Mouse (Mus musculus) thymus, adult 2 months (tissue): ENCODE measurements around the gene Nr3c2. TPM values are rescaled to one million over a fixed set of nuclear protein-coding genes. Genes with fewer than 3 reads are reported as not detected.

Source experiments
- DNase-seq: peaks from one replicate; pipeline ENCODE4 v3.0.0; 2021
- H3K27ac ChIP-seq: fragments of 200-500 bp; 2 replicates; pipeline ENCODE4 v1.5.1; 2012; ENCODE audit warnings: low read length, control low read depth; ENCODE audit not compliant: control insufficient read depth, insufficient read depth
- H3K27me3 ChIP-seq: fragments of 200-500 bp; 2 replicates; pipeline ENCODE4 v1.6.1; 2012; ENCODE audit warnings: mild to moderate bottlenecking, low read length, moderate library complexity, mixed read lengths; ENCODE audit not compliant: control insufficient read depth, insufficient read depth
- H3K36me3 ChIP-seq: fragments of 200-500 bp; 2 replicates; pipeline ENCODE4 v1.6.1; 2012; ENCODE audit warnings: mild to moderate bottlenecking, low read length, moderate library complexity; ENCODE audit not compliant: control insufficient read depth, insufficient read depth
- H3K4me1 ChIP-seq: fragments of 200-500 bp; replicated peaks from 2 replicates; pipeline ENCODE4 v1.6.1; 2012; ENCODE audit warnings: low read length; ENCODE audit not compliant: control insufficient read depth, insufficient read depth
- H3K4me3 ChIP-seq: fragments of 200-500 bp; 2 replicates; pipeline ENCODE4 v1.5.1; 2012; ENCODE audit warnings: mild to moderate bottlenecking, low read length, control low read depth, moderate library complexity; ENCODE audit not compliant: control insufficient read depth, insufficient read depth
- CTCF ChIP-seq: fragments of 200-500 bp; IDR thresholded peaks from 2 replicates; pipeline ENCODE4 v1.5.1; 2012; ENCODE audit warnings: mild to moderate bottlenecking, control low read depth, low read length, moderate library complexity, borderline replicate concordance; ENCODE audit not compliant: control insufficient read depth, poor library complexity, insufficient read depth; ENCODE audit errors: extremely low read depth
- POLR2A ChIP-seq: fragments of 200-500 bp; IDR thresholded peaks from 2 replicates; pipeline ENCODE4 v1.6.1; 2012; ENCODE audit warnings: mild to moderate bottlenecking, low read length, control low read depth, moderate library complexity; ENCODE audit not compliant: control insufficient read depth, poor library complexity, insufficient read depth; ENCODE audit errors: extremely low read depth
- WGBS: fragments of 180-500 bp; shearing (Covaris S2); methylation state at CpG from one replicate; pipeline ENCODE4 v1.1.7; 2018; 5-methylcytosine and 5-hydroxymethylcytosine counted together
- polyA plus RNA-seq: library from polyadenylated mRNA; depleted of rRNA; stranded (reverse); fragments of >200 nt; gene quantifications from 2 replicates; pipeline ENCODE4 v1.2.3, GENCODE M21; 2012

Nr3c2 gene
- polyA plus RNA-seq, 1 experiment: 1.5 TPM

- Histone ChIP-seq H3K4me1 (no peaks in the 10 kb centered on the region), H3K36me3 (no peaks in the 10 kb centered on the region), H3K4me3 (no peak overlapping the region), H3K27me3 (no peaks in the 10 kb centered on the region), H3K27ac (no peak overlapping the region)
- whole genome bisulfite sequencing: 87% methylated on average over 1 of the region's 1 CpGs
- TF ChIP-seq CTCF: no peak
- no peak for TF ChIP-seq POLR2A
- no peak for DNase-seq
Measured at GRCm38 (mm10) chr8:77267941-77268405, 368.7 kb downstream of the Nr3c2 start.

- Histone ChIP-seq H3K27ac (no peak overlapping the region), H3K4me1 (peaks cover 5% of the 10 kb centered on the region), H3K36me3 (no peaks in the 10 kb centered on the region), H3K4me3 (no peak overlapping the region), H3K27me3 (no peaks in the 10 kb centered on the region)
- no peak for DNase-seq
- TF ChIP-seq CTCF: no peak
- no peak for TF ChIP-seq POLR2A
- WGBS: 98% methylated on average over 6 of the region's 6 CpGs
Measured at GRCm38 (mm10) chr8:77272136-77272535, 372.9 kb downstream of the Nr3c2 start.

GRCm38 (mm10) chr8:77275571-77275970 lies 376.3 kb downstream of the Nr3c2 start:
- TF ChIP-seq CTCF (no peak), POLR2A (no peak)
- H3K36me3 ChIP-seq: no peaks in the 10 kb centered on the region
- H3K27me3 ChIP-seq: no peaks in the 10 kb centered on the region
- peaks cover 25% of the 10 kb centered on the region for H3K4me1 ChIP-seq
- no peak for DNase-seq
- no peak overlapping the region for H3K27ac ChIP-seq
- no peak overlapping the region for H3K4me3 ChIP-seq
- WGBS: 96% methylated on average over 5 of the region's 5 CpGs

- 46% methylated on average over 10 of the region's 10 CpGs for WGBS
- H3K27ac ChIP-seq: no peak overlapping the region
- H3K27me3 ChIP-seq: no peaks in the 10 kb centered on the region
- TF ChIP-seq CTCF (no peak), POLR2A (no peak)
- H3K36me3 ChIP-seq: no peaks in the 10 kb centered on the region
- DNase-seq: no peak
- H3K4me1 ChIP-seq: peaks cover 36% of the 10 kb centered on the region
- H3K4me3 ChIP-seq: no peak overlapping the region
Measured at GRCm38 (mm10) chr8:77276827-77277226, 377.6 kb downstream of the Nr3c2 start.

- Histone ChIP-seq H3K27ac (no peak overlapping the region), H3K4me3 (no peak overlapping the region), H3K36me3 (no peaks in the 10 kb centered on the region), H3K27me3 (no peaks in the 10 kb centered on the region), H3K4me1 (peaks cover 45% of the 10 kb centered on the region)
- TF ChIP-seq POLR2A (no peak), CTCF (no peak)
- whole genome bisulfite sequencing: 96% methylated on average over 4 of the region's 4 CpGs
- no peak for DNase-seq
Measured at GRCm38 (mm10) chr8:77278246-77278645, 379.0 kb downstream of the Nr3c2 start.

GRCm38 (mm10) chr8:77279977-77280376 lies 380.7 kb downstream of the Nr3c2 start:
- peak overlapping the region; percentile 67 for H3K27ac ChIP-seq
- no peak for DNase-seq
- TF ChIP-seq CTCF (no peak), POLR2A (no peak)
- H3K27me3 ChIP-seq: no peaks in the 10 kb centered on the region
- 7% methylated on average over 3 of the region's 3 CpGs for WGBS
- no peak overlapping the region for H3K4me3 ChIP-seq
- H3K36me3 ChIP-seq: no peaks in the 10 kb centered on the region
- H3K4me1 ChIP-seq: peaks cover 53% of the 10 kb centered on the region
